Mouse (Mus musculus): ENCODE measurements around the gene Taf4. TPM values are rescaled to one million over a fixed set of nuclear protein-coding genes. Genes with fewer than 3 reads are reported as not detected.

Gene Taf4
- polyA plus RNA-seq, 1 experiment, result 22.9 TPM

DNA sequence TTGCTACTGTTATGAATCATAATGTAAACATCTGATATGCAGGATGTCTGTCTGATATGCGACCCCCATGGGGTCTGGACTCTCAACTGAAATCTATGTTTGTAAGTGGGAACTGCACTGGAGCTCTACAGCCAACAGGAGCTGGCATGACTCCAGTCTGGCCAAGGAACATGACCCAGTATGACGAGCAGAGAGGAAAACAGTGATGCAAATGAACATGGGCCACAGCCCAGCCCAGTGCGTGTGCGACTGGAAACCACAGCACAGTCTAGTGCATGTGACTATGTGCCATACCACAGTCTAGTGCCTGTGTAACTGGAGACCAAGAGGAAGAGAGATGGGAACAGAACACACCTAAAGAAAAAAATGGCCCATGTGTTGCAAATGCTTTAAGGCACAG is 56.4 kb downstream of the Taf4 start:
- TF ChIP-seq CTCF (IDR thresholded peaks at IDR 0.05; ENCODE audit: control insufficient read depth, insufficient read depth, low read length), result no peak; the same call in 1 of the 2 replicates
- no peak for TF ChIP-seq POLR2A (IDR thresholded peaks at IDR 0.05; ENCODE audit: borderline replicate concordance, control insufficient read depth, low read depth, low read length)
- H3K4me3 ChIP-seq (replicated peaks; ENCODE audit: control insufficient read depth, low read depth, low read length), result no peak overlapping the region
- H3K4me1 ChIP-seq (ENCODE audit: control insufficient read depth, insufficient read depth, low read length), result no peaks in the 10 kb centered on the region
- no peak overlapping the region for H3K27ac ChIP-seq (ENCODE audit: control insufficient read depth, insufficient read depth, low read depth, low read length, poor library complexity)
- WGBS, result 59% methylated on average over 4 of the region's 4 CpGs

DNA sequence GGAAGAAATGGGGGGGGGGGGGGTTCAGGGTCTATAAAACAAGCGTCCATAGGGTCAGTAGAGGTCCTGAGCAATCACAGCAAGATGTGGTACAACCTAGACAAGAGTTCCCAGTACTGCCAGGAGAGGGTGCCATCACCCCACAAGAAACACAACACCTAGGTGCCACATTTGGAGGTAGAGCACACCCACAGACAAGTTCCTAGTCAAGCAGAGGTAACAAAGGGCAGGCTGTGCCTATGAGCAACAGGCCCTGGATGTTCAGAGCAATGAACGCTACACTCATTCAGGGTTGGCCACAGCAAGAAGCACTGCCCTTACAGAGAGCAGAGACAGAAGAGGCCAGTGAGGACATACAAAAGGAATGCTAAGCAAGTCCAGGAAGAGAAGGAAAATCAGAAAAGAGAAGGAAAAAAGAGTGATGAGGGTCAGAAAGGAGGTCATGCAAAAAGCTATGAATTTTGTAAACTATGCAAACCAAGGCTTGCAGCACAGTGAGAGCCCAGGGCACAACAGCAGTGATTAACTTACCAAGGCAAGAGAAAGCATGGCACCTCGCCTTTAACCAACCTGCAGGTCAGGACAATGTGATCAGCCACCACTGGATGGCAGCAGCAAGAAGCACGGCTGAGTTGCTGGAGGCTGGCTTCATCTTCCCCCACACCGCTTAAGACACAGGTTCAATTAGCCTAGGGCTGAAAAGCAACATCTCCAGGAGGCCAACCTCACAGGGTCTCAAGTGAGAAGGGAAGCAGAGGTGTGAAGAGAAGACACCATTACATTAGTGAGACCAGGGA is 59.4 kb downstream of the Taf4 start:
- H3K4me1 ChIP-seq (ENCODE audit: control insufficient read depth, insufficient read depth, low read length), result no peaks in the 10 kb centered on the region
- 46% methylated on average over 5 of the region's 5 CpGs for WGBS
- no peak overlapping the region for H3K27ac ChIP-seq (ENCODE audit: control insufficient read depth, insufficient read depth, low read depth, low read length, poor library complexity)
- TF ChIP-seq POLR2A (IDR thresholded peaks at IDR 0.05; ENCODE audit: borderline replicate concordance, control insufficient read depth, low read depth, low read length) (no peak), CTCF (IDR thresholded peaks at IDR 0.05; ENCODE audit: control insufficient read depth, insufficient read depth, low read length) (peak; percentile 89)
- no peak overlapping the region for H3K4me3 ChIP-seq (replicated peaks; ENCODE audit: control insufficient read depth, low read depth, low read length)

DNA sequence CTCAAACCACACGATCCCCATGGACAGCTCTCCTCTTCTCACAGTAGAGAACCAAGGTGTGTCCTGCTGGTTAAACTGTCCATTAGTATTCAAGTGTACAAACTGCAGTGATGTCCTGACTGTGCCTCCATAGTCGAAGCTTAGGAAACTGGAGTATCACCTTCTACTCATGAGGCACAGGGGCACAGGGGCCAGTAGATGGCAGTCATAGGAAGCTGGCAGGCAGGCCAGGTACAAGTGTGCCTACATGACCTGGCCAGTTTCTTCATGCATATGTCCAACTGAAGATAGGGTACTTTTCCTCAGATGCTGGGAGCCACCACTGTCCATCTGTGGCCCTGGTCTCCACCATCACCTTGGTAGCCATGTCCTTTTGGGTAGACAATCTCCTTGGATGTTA is 62.2 kb downstream of the Taf4 start:
- WGBS, result 73% methylated on average over 2 of the region's 2 CpGs
- H3K4me1 ChIP-seq (ENCODE audit: control insufficient read depth, insufficient read depth, low read length), result no peaks in the 10 kb centered on the region
- H3K27ac ChIP-seq (ENCODE audit: control insufficient read depth, insufficient read depth, low read depth, low read length, poor library complexity), result no peak overlapping the region
- TF ChIP-seq CTCF (IDR thresholded peaks at IDR 0.05; ENCODE audit: control insufficient read depth, insufficient read depth, low read length) (peak; percentile 31; the same call in 1 of the 2 replicates), POLR2A (IDR thresholded peaks at IDR 0.05; ENCODE audit: borderline replicate concordance, control insufficient read depth, low read depth, low read length) (no peak)
- no peak overlapping the region for H3K4me3 ChIP-seq (replicated peaks; ENCODE audit: control insufficient read depth, low read depth, low read length)

DNA sequence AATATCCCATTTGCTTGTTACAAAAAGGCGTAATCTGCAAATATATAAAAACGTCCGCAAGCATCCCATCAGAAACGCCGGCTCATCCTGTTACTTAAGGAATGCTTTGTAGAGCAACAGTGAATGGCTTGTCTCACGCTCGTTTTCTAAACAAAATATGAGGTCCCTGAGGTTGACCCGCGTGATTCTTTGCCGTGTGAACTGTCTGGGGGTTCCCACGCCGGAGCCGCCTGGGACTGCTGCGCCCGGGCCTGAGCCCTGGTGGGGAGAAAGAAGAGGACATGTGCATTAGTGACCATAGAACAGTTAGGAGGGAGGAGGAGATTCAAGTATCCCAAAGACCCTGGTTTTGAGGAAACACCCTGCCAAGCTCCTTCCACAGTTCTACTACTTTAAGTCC is 63.1 kb downstream of the Taf4 start:
- Histone ChIP-seq H3K4me3 (replicated peaks; ENCODE audit: control insufficient read depth, low read depth, low read length) (no peak overlapping the region), H3K4me1 (ENCODE audit: control insufficient read depth, insufficient read depth, low read length) (no peaks in the 10 kb centered on the region), H3K27ac (ENCODE audit: control insufficient read depth, insufficient read depth, low read depth, low read length, poor library complexity) (no peak overlapping the region)
- WGBS, result 95% methylated on average over 15 of the region's 15 CpGs
- TF ChIP-seq POLR2A (IDR thresholded peaks at IDR 0.05; ENCODE audit: borderline replicate concordance, control insufficient read depth, low read depth, low read length) (no peak), CTCF (IDR thresholded peaks at IDR 0.05; ENCODE audit: control insufficient read depth, insufficient read depth, low read length) (no peak)

GRCm38 (mm10) chr2:179912911-179913310 is 63.5 kb downstream of the Taf4 start:
- Histone ChIP-seq H3K4me3 (replicated peaks; ENCODE audit: control insufficient read depth, low read depth, low read length) (no peak overlapping the region), H3K27ac (ENCODE audit: control insufficient read depth, insufficient read depth, low read depth, low read length, poor library complexity) (no peak overlapping the region), H3K4me1 (ENCODE audit: control insufficient read depth, insufficient read depth, low read length) (no peaks in the 10 kb centered on the region)
- 88% methylated on average over 12 of the region's 12 CpGs for WGBS
- TF ChIP-seq POLR2A (IDR thresholded peaks at IDR 0.05; ENCODE audit: borderline replicate concordance, control insufficient read depth, low read depth, low read length) (no peak), CTCF (IDR thresholded peaks at IDR 0.05; ENCODE audit: control insufficient read depth, insufficient read depth, low read length) (no peak)

DNA sequence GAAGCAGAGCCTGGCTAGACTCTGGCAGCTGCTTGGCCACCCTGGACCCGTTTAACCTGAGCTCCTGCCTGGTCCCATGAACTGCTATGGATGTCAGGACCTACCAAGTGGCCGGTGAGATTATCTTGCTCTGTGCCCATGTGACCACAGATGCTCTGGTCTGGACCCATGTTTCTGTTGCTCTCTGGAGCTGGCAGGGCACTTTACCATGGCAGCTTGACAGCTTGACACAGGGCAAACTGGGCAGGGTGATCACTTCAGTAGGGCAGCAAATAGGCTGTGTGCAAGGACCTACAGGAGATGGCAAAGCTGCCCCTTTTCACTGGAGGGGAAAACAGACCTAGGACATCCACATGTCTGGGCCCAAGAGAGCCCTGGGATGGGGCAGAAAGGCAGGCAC is 79.5 kb downstream of the Taf4 start:
- Histone ChIP-seq H3K27ac (ENCODE audit: control insufficient read depth, insufficient read depth, low read depth, low read length, poor library complexity) (no peak overlapping the region), H3K4me1 (ENCODE audit: control insufficient read depth, insufficient read depth, low read length) (no peaks in the 10 kb centered on the region), H3K4me3 (replicated peaks; ENCODE audit: control insufficient read depth, low read depth, low read length) (no peak overlapping the region)
- WGBS, result 76% methylated on average over 2 of the region's 2 CpGs
- TF ChIP-seq POLR2A (IDR thresholded peaks at IDR 0.05; ENCODE audit: borderline replicate concordance, control insufficient read depth, low read depth, low read length) (no peak), CTCF (IDR thresholded peaks at IDR 0.05; ENCODE audit: control insufficient read depth, insufficient read depth, low read length) (no peak)

DNA sequence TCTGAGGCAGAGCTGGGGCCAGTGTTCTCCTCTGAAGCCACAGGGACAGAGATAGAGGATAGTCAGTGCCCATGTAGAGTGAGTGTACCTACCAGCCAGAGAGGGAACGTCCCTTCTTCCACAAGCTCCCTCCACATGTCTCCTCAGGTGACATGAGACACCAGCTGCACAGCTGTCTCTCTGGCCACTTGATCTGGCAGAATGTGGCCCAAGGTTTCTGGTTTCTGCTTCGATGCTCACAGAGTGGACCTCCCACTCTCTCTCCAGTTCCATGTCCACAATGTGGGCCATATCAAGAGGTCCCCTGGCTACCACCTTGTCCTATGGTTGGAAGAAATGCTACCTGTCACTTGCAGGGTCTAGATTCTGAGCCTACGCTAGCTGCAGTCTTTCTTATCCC is 85.4 kb downstream of the Taf4 start:
- WGBS, result 64% methylated on average over 3 of the region's 3 CpGs
- TF ChIP-seq CTCF (IDR thresholded peaks at IDR 0.05; ENCODE audit: control insufficient read depth, insufficient read depth, low read length) (no peak), POLR2A (IDR thresholded peaks at IDR 0.05; ENCODE audit: borderline replicate concordance, control insufficient read depth, low read depth, low read length) (no peak)
- no peak overlapping the region for H3K27ac ChIP-seq (ENCODE audit: control insufficient read depth, insufficient read depth, low read depth, low read length, poor library complexity)
- H3K4me3 ChIP-seq (replicated peaks; ENCODE audit: control insufficient read depth, low read depth, low read length), result no peak overlapping the region
- H3K4me1 ChIP-seq (ENCODE audit: control insufficient read depth, insufficient read depth, low read length), result no peaks in the 10 kb centered on the region

GRCm38 (mm10) chr2:179884561-179884960 is 91.9 kb downstream of the Taf4 start:
- TF ChIP-seq CTCF (IDR thresholded peaks at IDR 0.05; ENCODE audit: control insufficient read depth, insufficient read depth, low read length), result no peak
- TF ChIP-seq POLR2A (IDR thresholded peaks at IDR 0.05; ENCODE audit: borderline replicate concordance, control insufficient read depth, low read depth, low read length), result no peak
- 39% methylated on average over 7 of the region's 7 CpGs for whole genome bisulfite sequencing
- no peak overlapping the region for H3K27ac ChIP-seq (ENCODE audit: control insufficient read depth, insufficient read depth, low read depth, low read length, poor library complexity)
- no peak overlapping the region for H3K4me3 ChIP-seq (replicated peaks; ENCODE audit: control insufficient read depth, low read depth, low read length)
- H3K4me1 ChIP-seq (ENCODE audit: control insufficient read depth, insufficient read depth, low read length), result no peaks in the 10 kb centered on the region

Measured in bone marrow, adult 2 months (tissue).